Mouse (Mus musculus) cortical plate, adult 2 months (tissue): ENCODE measurements at regions not wholly inside any gene's neighbourhood (a gene's known extent, or its start where the extent isn't known, plus 50 kb on each side); places are given as distances from the start of the nearest gene placed in this dataset.

Source experiments
- CTCF ChIP-seq: fragments of 200-500 bp; IDR thresholded peaks from 2 replicates; pipeline ENCODE4 v1.5.1; 2011; ENCODE audit warnings: mild to moderate bottlenecking, control low read depth, low read length; ENCODE audit not compliant: insufficient read depth; ENCODE audit errors: extremely low read depth
- POLR2A ChIP-seq: fragments of 200-500 bp; IDR thresholded peaks from 2 replicates; pipeline ENCODE4 v1.6.1; 2011; ENCODE audit warnings: mild to moderate bottlenecking, low read length, control low read depth; ENCODE audit not compliant: insufficient read depth; ENCODE audit errors: extremely low read depth

DNA sequence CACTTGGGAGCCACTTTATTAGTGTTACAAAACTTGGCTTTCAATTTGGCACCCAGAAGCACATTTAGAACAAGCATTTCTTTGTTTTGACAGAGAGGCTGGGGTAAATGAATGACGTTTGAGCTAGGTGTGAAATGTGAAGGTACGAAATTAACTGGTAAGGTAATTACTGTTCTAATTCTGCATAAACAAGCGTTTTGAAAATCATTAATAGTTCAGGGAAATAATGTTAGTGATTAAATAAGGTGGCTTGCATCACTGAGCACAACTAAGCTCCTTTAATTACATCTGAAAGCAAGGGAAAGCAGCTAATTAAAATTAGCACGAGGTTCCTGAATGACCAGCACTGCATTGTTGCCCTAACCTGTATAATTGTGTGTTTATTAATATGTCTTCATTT lies 529.9 kb upstream of the Pkn2 start:
- TF ChIP-seq CTCF, result no peak
- TF ChIP-seq POLR2A, result no peak
